Mouse (Mus musculus) natural killer cell, adult 2 months (primary cell): ENCODE results near the gene Aldh16a1.
"Not testable (repeated sequence)": the region's sequence is repeated elsewhere in the genome, so short reads cannot be mapped to it uniquely, and the experiment has no call there.

Experiments used
- DNase-seq, 2 experiments: peaks; one replicate each; pipeline ENCODE4 v3.0.0; 2022; ENCODE audit warnings: low spot score in 2 of 2

Aldh16a1 gene

DNA sequence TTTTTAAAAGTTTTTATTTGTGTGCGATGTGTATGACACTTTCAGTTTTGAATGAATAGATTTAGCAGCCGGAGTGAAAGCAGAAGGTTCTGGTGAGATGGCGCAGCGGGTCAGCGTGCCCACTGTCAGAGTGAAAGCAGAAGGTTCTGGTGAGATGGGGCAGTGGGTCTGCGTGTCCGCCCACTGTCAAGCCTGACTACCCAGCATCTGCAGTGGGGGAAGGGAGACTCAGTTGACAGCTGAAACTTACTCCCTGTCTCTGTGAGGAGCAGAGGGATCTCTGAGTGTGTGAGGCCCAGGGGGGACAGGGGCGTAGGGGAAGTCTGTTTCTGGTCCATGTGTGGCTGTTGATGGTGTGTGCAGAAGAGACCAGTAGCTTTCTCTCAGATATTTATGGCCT lies 36.8 kb downstream of the Aldh16a1 start:
- no peak for DNase-seq

DNA sequence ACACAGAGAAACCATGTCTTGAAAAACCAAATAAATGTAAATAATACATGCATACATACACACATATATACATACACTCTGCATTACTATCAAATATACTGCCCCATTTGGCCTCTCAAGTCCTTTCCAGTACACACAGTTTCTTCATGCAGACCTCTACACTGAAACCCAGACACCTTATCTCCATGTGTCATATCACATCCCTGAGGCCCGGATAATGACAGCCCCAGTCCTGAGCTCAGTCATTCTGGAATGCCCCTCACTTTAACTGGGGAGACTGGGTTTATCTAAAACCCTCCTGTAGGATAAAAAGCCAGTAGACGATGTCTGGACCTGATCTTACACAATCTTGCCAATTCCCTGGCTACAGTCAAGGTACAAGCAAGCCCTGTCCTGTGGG lies 40.9 kb downstream of the Aldh16a1 start:
- DNase-seq: no peak

DNA sequence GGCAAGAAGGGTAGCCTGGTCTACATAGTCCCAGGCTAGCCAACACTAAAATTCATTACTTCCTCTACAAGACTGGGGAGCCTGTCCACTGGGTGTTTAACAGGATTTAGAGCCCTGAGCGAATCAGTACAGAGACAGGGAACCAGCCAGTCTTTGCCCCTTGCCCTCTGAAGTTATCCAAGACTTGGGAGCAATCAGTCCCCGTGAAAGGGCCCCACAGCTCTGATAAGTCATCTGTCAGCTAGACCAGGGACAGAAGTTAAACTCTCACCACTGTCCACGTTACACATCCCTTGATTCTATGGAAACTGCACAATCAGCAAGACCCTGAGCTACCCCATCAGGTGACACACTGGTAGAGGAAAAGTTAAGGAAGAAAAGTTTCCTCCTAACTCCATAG lies 41.9 kb downstream of the Aldh16a1 start:
- no peak for DNase-seq

DNA sequence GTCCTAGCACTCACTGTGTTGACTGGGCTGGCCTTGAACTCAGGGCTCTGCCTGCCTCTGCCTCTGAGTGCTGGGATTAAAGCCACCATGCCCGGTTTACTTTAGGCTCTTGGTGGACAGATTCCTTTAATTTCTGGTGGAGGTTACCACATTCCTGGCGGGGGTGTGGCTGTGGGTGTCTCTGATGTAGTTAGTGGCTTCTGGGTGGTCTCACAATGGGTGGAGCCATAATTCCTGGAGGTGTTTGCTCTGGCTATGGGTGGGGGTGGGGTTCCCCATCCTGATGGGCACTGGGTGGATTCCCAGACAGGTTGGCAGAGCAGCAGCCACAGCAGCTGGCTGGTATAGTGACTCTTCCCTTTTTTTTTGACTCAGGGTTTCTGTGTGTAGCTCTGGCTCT lies 42.4 kb downstream of the Aldh16a1 start:
- DNase-seq: no peak

DNA sequence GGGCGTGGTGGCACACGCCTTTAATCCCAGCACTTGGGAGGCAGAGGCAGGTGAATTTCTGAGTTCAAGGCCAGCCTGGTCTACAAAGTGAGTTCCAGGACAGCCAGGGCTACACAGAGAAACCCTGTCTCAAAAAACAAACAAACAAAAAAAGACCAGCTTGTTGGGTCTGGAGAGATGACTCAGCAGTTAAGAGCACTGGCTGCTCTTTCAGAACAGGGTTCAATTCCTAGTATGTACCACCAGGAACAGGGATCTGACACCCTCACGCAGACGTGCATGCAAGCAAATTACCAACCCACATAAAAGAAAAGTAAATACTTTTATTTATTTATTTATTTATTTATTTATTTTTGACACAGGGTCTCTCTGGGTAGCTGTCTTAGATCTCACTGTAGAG lies 44.3 kb downstream of the Aldh16a1 start:
- not testable (repeated sequence) for DNase-seq

DNA sequence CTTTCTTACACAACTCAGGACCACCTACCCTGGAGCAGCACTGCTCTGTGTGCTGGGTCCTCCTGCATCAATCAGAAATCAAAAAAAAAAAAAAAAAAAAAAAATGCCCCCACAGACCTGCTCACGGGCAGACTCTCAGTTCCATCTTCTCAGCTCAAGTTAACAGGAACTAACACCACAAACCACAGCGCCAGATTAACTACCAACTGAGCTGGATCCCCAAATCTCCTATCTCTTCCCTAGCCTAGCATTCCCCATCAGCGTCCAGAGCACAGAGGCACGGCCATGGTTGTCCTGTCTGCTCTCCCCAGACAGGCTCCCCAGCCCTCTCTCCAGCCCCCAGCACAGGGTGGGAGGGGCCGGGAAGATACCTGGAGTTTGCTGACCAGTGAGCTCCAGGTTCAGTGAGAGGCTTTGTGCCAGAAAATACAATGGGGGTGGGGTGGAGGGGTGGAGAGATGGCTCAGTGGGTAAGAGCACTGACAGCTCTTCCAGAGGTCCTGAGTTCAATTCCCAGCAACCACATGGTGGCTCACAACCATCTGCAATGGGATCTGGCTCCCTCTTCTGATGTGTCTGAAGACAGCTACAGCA lies 47.2 kb downstream of the Aldh16a1 start:
- DNase-seq: no peak

DNA sequence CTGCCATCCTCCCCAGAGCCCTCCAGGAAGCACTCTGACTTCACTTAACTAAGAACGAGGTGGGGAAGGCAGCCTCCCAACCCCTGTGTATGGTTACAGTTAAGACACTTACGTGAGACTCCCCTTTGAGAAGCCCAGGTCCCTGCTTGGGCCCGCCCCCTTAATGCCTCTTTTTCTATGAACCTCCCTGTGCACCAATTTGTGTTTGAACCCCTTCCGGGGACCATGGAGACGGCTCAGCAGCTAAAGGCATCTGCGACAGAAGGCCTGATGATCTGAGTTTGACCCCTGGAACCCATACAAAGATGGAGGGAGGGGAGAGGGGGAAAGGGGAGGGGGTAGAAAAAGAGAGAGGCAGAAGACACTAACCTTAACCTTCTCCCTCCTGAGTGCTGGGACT lies 47.9 kb downstream of the Aldh16a1 start:
- no peak for DNase-seq

DNA sequence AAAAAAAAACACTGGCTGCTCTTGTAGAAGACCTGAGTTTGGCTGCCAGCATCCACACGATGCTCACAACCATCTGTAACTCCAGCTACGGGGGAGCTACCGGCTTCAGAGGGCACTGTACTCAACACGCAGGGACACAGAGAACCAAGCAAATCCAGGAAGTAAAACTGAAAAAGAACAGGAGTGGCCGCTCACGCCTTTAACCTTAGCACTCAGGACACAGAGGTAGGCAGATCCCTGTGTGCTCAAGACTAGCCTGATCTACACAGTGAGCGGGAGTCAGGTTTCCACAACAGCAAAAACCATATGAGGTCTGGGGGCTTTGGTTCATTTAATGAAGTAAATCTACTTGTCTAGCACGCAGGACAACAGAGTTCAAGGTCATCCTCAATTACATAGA lies 48.9 kb downstream of the Aldh16a1 start:
- no peak for DNase-seq

DNA sequence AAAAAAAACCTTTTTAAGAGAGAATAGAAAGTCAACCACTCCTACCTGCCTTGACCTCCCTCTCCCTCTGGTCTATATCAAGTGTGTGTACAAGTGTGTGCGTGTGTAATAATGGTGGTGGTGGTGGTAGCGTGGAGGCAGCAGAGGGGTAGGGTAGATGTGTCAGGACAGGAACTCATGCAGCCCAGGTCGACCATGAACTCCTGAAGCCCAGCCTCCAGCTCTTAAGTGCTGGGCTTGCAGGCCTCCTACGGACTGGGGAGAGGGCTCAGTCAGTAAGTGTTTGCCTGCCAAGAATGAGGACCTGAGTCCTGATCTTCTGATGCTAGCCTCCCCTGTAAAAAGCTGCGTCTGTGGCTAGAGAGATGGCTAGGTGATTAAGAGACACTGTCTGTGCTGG lies 49.4 kb downstream of the Aldh16a1 start:
- DNase-seq: no peak

DNA sequence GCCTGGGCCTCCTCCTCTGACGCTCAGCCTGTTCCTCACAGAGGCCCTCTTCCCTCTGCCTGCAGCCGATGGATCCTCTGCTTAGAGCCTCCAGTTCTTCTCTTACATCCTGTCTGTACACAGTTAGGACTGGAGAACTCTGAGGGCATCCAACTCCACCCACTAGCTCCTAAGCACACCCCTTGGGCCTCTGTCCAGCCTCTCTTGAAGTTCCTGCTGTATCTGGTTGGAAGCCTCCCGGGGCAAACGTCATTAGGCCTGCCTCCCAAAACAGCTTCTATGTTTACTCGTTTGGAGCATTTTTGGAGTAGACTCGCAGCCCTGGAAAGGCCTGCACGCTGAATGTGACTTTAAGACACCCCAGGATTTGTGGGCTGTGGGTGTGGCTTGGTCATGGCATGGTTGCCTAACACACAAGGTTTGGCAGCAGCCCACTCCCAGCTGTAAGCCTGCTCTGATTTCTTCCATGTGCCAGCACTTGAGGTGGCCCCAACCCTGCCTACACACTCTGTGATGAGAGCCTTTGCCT lies 50.7 kb downstream of the Aldh16a1 start, which contains the start of gene Fcgrt:
TSS of gene Fcgrt (minus strand) at position 200 of the 529 bp plus-strand sequence.
- DNase-seq: no peak

DNA sequence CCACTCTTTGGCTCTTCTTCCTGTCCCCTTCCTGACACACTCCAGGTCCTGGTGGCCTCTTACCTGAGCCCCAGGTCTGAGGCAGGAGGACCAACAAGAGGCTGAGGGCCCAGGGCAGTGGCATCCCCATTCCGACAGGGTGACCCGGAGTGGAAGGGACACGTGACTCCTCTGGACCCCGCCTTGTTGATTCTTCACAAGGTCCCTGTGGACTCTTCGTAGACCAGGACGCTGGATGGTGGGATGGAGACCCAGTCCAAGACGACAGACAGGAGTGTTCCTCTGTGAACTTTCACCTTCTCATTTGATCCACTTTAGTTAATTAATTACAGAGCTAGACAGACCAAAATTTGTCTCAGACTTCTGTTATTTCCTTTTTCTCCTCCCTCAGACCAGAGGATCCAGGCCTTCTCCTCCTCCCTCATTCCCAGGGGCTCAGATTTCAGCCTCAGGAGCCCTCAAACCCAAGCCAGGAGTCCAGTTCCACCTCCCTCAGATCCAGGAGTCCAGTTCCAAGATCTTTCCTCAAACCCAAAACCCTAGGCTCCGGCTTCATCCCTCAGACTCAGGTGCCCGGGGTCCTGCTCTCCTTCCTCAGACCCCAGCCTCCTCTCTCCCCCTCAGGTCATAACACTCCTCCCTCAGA lies 51.3 kb downstream of the Aldh16a1 start:
- DNase-seq: no peak

DNA sequence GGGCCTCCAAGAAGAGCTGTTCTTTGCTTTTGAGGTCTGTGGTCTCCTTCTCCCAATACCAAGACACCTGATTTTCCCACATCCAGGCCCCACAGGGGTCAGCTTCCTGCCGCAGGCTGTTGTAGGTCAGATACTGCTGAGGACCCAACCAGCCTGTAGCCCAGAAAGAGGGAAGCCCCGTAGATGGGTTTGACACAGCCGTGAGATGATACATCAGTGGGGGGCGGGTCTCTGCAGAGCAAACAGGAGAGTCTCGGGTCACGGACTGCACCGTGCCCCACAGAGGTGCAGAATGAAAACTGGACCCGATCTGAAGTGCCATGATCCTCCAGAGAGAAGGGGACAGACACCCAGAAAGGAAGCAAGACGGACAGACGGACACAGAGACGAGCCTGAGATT lies 51.9 kb downstream of the Aldh16a1 start:
- DNase-seq: no peak

DNA sequence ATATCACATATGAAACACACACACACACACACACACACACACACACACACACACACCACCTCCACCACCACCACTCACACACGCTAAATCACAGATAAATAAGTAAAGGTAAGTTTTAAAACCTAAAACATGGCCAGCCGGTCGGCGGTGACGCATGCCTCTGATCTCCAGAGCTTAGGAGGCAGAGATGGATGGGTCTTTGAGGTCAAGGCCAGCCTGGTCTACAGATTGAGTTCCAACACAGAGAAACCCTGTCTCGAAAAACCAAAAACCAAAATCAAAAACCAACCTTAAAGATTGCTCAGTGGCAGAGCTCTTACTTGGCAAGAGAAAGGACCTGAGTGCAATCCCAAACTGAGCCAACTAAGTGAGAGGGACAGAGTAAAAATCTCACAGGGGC lies 54.3 kb downstream of the Aldh16a1 start:
- no peak for DNase-seq

DNA sequence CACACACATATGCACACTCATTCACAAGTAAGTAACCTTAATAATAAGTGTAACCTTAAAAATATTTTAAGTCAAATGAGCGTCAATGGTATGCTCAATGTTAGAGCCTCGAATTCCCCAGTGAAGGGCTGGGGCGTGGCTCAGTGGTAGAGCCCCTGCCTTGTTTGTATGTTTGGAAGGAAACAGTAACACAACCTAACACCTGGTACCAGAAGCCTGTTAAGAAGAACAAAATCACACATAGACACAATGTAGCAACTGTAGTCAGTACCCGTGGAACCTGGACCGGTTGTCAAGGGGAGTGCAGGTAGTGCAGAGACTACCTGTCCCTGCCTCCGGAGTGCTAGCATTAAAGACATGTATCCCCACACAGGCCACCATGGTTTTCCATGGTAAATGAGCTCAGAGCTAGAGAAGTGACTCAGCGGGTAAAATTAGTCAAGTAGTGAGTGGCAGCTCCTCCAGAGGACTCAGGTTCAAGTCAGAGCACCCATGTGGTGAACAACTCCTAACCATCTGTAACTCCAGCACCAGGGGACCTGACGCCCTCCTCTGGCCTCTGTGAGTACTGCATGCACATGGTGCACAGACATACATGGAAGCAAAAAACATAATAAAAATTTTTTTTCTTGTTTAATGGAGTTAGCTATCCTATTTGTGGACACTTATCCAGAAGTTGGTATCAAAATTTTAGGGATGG lies 55.7 kb downstream of the Aldh16a1 start:
- no peak for DNase-seq

DNA sequence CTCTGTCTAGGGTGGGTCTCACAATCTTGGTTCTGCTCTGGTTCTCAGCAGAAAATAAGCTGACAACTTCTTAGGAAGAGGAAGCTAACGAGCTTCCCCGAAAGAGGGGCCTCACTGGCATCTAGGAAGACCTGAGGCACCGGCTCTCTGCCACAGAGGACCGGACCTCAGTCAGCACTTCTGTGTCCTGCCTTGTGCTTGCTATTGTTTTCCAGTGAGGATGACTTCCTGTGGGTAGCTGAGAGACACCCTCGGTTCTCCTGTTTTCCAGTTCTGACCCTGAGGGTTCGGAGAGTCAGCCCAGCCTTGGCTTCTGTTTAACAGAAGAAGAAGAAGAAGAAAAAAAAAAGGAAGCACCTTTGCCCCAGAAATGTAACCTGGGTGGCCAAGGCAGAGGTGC lies 56.9 kb downstream of the Aldh16a1 start:
- DNase-seq: no peak

DNA sequence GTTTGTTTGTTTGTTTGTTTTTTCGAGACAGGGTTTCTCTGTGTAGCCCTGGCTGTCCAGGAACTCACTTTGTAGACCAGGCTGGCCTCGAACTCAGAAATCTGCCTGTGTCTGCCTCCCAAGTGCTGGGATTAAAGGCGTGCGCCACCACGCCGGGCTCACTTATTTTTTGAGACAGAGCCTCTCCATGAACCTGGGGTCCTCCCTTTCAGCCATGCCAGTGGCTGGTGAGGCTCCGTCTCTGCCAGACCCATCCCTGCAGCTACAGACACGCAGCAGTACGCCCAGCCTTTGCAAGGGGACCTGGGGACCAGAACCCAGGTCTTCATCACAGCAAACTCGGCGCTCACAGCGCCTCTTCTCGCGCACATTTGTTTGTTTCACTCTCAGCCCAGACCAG lies 58.4 kb downstream of the Aldh16a1 start:
- not testable (repeated sequence) for DNase-seq

DNA sequence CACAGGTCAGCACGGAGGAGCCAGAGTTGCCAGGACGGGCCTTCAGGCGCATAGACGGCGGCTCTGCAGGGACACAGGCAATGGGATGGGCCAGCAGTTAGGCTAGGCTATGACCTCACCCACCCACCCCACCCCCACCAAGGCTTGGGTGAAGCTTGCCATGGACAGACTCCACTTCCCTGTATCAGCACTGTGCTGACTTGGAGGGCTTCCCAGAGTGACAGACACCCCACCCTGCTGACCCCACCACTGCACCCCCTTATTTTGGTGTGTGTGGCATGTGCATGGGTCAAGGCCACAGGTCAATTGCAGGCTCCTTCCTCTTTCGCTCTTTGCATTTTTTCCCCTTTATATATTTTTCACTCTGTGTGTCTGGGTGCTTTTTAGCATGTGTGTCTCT lies 59.0 kb downstream of the Aldh16a1 start:
- no peak for DNase-seq

DNA sequence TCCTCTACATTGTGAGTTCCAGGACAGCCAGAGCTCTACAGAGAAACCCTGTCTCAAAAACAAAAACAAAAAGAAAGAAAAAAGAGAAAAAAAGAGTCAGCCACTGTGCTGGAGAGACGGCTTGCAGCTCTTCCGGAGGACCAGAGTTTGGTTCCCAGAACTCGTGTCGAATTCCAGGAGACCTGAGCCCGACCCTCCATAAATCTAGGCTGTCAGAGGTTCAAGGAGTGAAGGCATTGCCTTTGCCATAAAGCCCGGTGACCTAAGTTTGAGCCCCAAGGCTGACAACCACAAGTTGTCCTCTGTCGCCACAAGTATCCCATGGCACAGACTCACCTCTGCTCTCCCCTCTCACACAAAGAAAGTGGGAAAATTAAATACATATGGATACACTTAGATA lies 60.3 kb downstream of the Aldh16a1 start:
- DNase-seq: no peak

DNA sequence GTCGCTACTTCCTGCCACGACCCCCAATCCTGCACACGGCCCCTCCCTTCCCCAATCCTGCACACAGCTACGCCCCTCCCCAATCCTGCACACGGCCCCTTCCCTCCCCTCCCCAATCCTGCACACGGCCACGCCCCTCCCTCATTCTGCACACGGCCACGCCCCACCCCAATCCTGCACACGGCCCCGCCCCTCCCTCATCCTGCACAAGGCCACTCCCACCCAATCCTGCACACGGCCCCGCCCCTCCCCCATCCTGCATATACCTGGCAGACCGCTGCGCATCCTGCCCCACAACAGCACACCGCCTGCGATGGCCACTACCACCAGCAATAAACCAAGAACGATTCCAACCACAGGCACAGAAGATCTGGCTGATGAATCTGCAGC lies 60.9 kb downstream of the Aldh16a1 start:
- DNase-seq: no peak

DNA sequence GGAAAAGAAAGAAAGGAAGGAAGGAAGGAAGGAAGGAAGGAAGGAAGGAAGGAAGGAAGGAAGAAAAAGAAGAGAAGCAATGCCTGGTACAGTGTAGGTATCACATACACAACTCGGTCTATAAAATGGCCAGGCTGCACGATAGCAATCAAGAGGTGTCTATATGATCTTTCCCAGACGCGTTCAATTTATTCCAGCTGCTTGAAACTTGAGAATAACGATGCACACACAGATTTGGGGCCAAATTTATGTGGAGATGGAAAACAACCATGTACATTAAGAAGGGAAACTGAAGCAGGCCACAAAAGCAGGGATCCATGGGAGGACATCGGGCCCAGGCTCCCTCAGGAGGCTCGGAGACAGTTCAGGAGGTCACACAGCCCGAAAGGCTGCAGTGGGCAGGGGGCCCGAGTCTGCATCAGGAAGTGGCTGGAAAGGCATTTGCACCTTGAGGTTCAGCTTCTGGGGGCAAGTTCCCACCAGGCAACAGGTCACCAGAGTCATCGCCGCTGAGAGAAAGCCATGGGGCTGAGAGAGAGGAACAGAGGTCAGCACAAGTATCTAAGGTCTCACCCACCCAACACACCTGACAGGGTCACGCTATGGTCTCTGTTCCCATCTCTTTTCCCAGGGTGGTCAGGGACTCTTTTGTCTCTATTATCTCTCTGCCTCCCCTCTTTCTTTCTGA lies 61.4 kb downstream of the Aldh16a1 start:
- no peak for DNase-seq

DNA sequence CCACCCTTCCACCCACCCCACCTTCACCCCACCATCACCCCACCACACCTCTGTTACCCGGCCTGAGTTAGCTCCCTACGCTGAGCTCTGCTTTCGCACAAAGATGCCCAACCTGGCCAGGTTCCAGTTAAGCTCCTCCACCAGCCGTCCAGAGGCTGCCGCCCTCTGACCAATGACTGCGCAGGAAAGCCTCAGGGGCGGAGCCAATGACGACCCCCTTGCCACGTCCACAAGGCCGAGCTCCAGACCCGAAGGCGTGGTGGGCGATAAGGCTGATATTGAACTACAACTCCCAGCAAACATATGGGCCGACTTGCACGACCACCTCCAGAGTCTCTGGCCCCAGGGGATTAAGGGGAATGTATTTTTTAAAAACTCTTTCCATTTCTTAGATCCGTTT lies 62.3 kb downstream of the Aldh16a1 start, which contains the start of gene Rcn3:
TSS of gene Rcn3 (minus strand) at position 174 of the 400 bp plus-strand sequence.
- DNase-seq: no peak
